Mouse (Mus musculus) forebrain, embryonic 13.5 days (tissue): ENCODE measurements around the gene Vps16. TPM values are rescaled to one million over a fixed set of nuclear protein-coding genes. Genes with fewer than 3 reads are reported as not detected.

Experiments
- ATAC-seq: fragments of 200-750 bp; cut with Nextera tagmentation; 2 replicates; pipeline ENCODE4 v1.8.0; 2017
- H3K27ac ChIP-seq: fragments of 300-500 bp; sonication (generic); 2 replicates; pipeline ENCODE4 v1.5.1; 2015; ENCODE audit warnings: inconsistent platforms, mild to moderate bottlenecking, moderate library complexity
- H3K27me3 ChIP-seq: fragments of 300-500 bp; sonication (generic); 2 replicates; pipeline ENCODE4 v1.6.1; 2015; ENCODE audit warnings: mild to moderate bottlenecking, inconsistent platforms
- H3K36me3 ChIP-seq: fragments of 300-500 bp; sonication (generic); 2 replicates; pipeline ENCODE4 v1.6.1; 2015; ENCODE audit warnings: mild to moderate bottlenecking, inconsistent platforms; ENCODE audit not compliant: poor library complexity, severe bottlenecking
- H3K4me1 ChIP-seq: fragments of 300-500 bp; sonication (generic); 2 replicates; pipeline ENCODE4 v1.6.1; 2015; ENCODE audit warnings: inconsistent platforms
- H3K4me2 ChIP-seq: fragments of 300-500 bp; sonication (generic); 2 replicates; pipeline ENCODE4 v1.6.1; 2015; ENCODE audit warnings: inconsistent platforms, mild to moderate bottlenecking, moderate library complexity
- H3K4me3 ChIP-seq: fragments of 300-500 bp; sonication (generic); 2 replicates; pipeline ENCODE4 v1.5.1; 2015; ENCODE audit warnings: mild to moderate bottlenecking, inconsistent platforms
- H3K9ac ChIP-seq: fragments of 300-500 bp; sonication (generic); 2 replicates; pipeline ENCODE4 v1.6.1; 2015; ENCODE audit warnings: mild to moderate bottlenecking, inconsistent platforms
- H3K9me3 ChIP-seq: fragments of 300-500 bp; sonication (generic); replicated peaks from 2 replicates; pipeline ENCODE4 v1.6.1; 2016; ENCODE audit warnings: inconsistent platforms
- WGBS: fragments of 180-500 bp; shearing (Covaris S2); methylation state at CpG from one replicate; pipeline ENCODE4 v1.1.7; 2015; 5-methylcytosine and 5-hydroxymethylcytosine counted together
- polyA plus RNA-seq: library from polyadenylated mRNA; unstranded; fragments of >200 nt; fragmentation: Nextera tagmentation; extraction: Ambion mirVana; gene quantifications from 2 replicates; pipeline ENCODE4 v1.2.1, GENCODE M21; 2015

Gene Vps16
- polyA plus RNA-seq, 1 experiment from 2014 or later = 125 TPM

- Histone ChIP-seq H3K36me3 (peaks cover 7% of the 10 kb centered on the region), H3K9ac (no peak overlapping the region), H3K9me3 (no peaks in the 10 kb centered on the region; the same call in none of the 2 replicates), H3K4me1 (peaks cover 16% of the 10 kb centered on the region), H3K4me2 (no peak overlapping the region), H3K27me3 (no peaks in the 10 kb centered on the region), H3K27ac (no peak overlapping the region), H3K4me3 (no peak overlapping the region)
- ATAC-seq = no peak
- 92% methylated on average over 11 of the region's 11 CpGs for WGBS
Observed at GRCm38 (mm10) chr2:130475764-130476163, 51.6 kb downstream of the Vps16 start.

- H3K9me3 ChIP-seq = no peaks in the 10 kb centered on the region; the same call in none of the 2 replicates
- no peaks in the 10 kb centered on the region for H3K27me3 ChIP-seq
- H3K4me1 ChIP-seq = peaks cover 15% of the 10 kb centered on the region
- no peak overlapping the region for H3K9ac ChIP-seq
- H3K4me2 ChIP-seq = no peak overlapping the region
- WGBS = 84% methylated on average over 6 of the region's 6 CpGs
- H3K27ac ChIP-seq = no peak overlapping the region
- ATAC-seq = no peak
- H3K4me3 ChIP-seq = no peak overlapping the region
- peaks cover 7% of the 10 kb centered on the region for H3K36me3 ChIP-seq
Observed at GRCm38 (mm10) chr2:130476666-130477297, 52.6 kb downstream of the Vps16 start.

GRCm38 (mm10) chr2:130482177-130482576 is 58.0 kb downstream of the Vps16 start:
- H3K4me3 ChIP-seq = no peak overlapping the region
- H3K9me3 ChIP-seq = no peaks in the 10 kb centered on the region; the same call in none of the 2 replicates
- H3K36me3 ChIP-seq = peaks cover 7% of the 10 kb centered on the region
- no peak overlapping the region for H3K4me2 ChIP-seq
- no peaks in the 10 kb centered on the region for H3K27me3 ChIP-seq
- H3K9ac ChIP-seq = no peak overlapping the region
- no peak for ATAC-seq
- 0 out of 2 replicates have a peak, but pooled peaks cover under 1% of the 10 kb centered on the region for H3K4me1 ChIP-seq
- 96% methylated on average over 4 of the region's 4 CpGs for WGBS
- no peak overlapping the region for H3K27ac ChIP-seq

- Histone ChIP-seq H3K4me3 (no peak overlapping the region), H3K36me3 (peaks cover 5% of the 10 kb centered on the region), H3K27ac (no peak overlapping the region), H3K27me3 (no peaks in the 10 kb centered on the region), H3K4me1 (0 out of 2 replicates have a peak, but pooled peaks cover under 1% of the 10 kb centered on the region), H3K9me3 (no peaks in the 10 kb centered on the region; the same call in none of the 2 replicates), H3K9ac (no peak overlapping the region), H3K4me2 (no peak overlapping the region)
- no peak for ATAC-seq
- 71% methylated on average over 3 of the region's 3 CpGs for WGBS
Observed at GRCm38 (mm10) chr2:130482700-130483099, 58.6 kb downstream of the Vps16 start.

- ATAC-seq = no peak
- no peaks in the 10 kb centered on the region for H3K36me3 ChIP-seq
- no peak overlapping the region for H3K9ac ChIP-seq
- no peaks in the 10 kb centered on the region for H3K27me3 ChIP-seq
- H3K4me2 ChIP-seq = no peak overlapping the region
- H3K4me3 ChIP-seq = no peak overlapping the region
- H3K9me3 ChIP-seq = no peaks in the 10 kb centered on the region; the same call in 1 of the 2 replicates
- H3K27ac ChIP-seq = no peak overlapping the region
- 0 out of 2 replicates have a peak, but pooled peaks cover 4% of the 10 kb centered on the region for H3K4me1 ChIP-seq
- WGBS = 100% methylated on average over 1 of the region's 1 CpGs
Observed at GRCm38 (mm10) chr2:130484206-130484605, 60.1 kb downstream of the Vps16 start.

GRCm38 (mm10) chr2:130488002-130488401 is 63.9 kb downstream of the Vps16 start:
- WGBS = 30% methylated on average over 2 of the region's 2 CpGs
- no peak for ATAC-seq

GRCm38 (mm10) chr2:130488600-130488999 is 64.5 kb downstream of the Vps16 start:
- no peaks in the 10 kb centered on the region for H3K27me3 ChIP-seq
- peaks cover 6% of the 10 kb centered on the region; the same call in 1 of the 2 replicates for H3K36me3 ChIP-seq
- peaks cover 25% of the 10 kb centered on the region for H3K4me1 ChIP-seq
- no peak overlapping the region for H3K27ac ChIP-seq
- 87% methylated on average over 4 of the region's 4 CpGs for WGBS
- no peak overlapping the region for H3K4me2 ChIP-seq
- no peak overlapping the region for H3K9ac ChIP-seq
- no peak overlapping the region for H3K4me3 ChIP-seq
- H3K9me3 ChIP-seq = no peaks in the 10 kb centered on the region; the same call in 1 of the 2 replicates
- no peak for ATAC-seq

More at GRCm38 (mm10) chr2:130488002-130488401, 63.9 kb downstream of the Vps16 start:
- Histone ChIP-seq H3K27ac (no peak overlapping the region), H3K4me1 (peaks cover 25% of the 10 kb centered on the region), H3K27me3 (no peaks in the 10 kb centered on the region), H3K9ac (no peak overlapping the region), H3K4me2 (no peak overlapping the region), H3K36me3 (peaks cover 4% of the 10 kb centered on the region; the same call in 1 of the 2 replicates), H3K4me3 (no peak overlapping the region), H3K9me3 (no peaks in the 10 kb centered on the region; the same call in 1 of the 2 replicates)

GRCm38 (mm10) chr2:130491162-130491561 is 67.0 kb downstream of the Vps16 start:
- peak overlapping the region; percentile 20 for H3K4me2 ChIP-seq
- H3K4me1 ChIP-seq = peaks cover 38% of the 10 kb centered on the region
- H3K9ac ChIP-seq = no peak overlapping the region
- peak; percentile 48; the same call in 1 of the 2 replicates for ATAC-seq
- WGBS = 4% methylated on average over 4 of the region's 4 CpGs
- peak overlapping the region; percentile 87 for H3K27ac ChIP-seq
- no peaks in the 10 kb centered on the region for H3K27me3 ChIP-seq
- H3K9me3 ChIP-seq = no peaks in the 10 kb centered on the region; the same call in 1 of the 2 replicates
- H3K36me3 ChIP-seq = peaks cover 6% of the 10 kb centered on the region; the same call in 1 of the 2 replicates
- no peak overlapping the region for H3K4me3 ChIP-seq

- Histone ChIP-seq H3K27me3 (no peaks in the 10 kb centered on the region), H3K9me3 (no peaks in the 10 kb centered on the region; the same call in 1 of the 2 replicates), H3K36me3 (peaks cover 6% of the 10 kb centered on the region; the same call in 1 of the 2 replicates), H3K4me2 (peak overlapping the region; percentile 20), H3K4me3 (no peak overlapping the region), H3K27ac (peak overlapping the region; percentile 87), H3K4me1 (peaks cover 42% of the 10 kb centered on the region), H3K9ac (no peak overlapping the region)
- WGBS = 2% methylated on average over 7 of the region's 7 CpGs
- ATAC-seq = peak; percentile 82
Observed at GRCm38 (mm10) chr2:130491587-130491986, 67.4 kb downstream of the Vps16 start.

Other genes with a start within 250 kb of the Vps16 start
- gene Snrpb, start 244.9 kb upstream of the Vps16 start, polyA plus RNA-seq = 590 and 601 TPM in 2 replicates
- gene Tmc2, start 229.1 kb upstream of the Vps16 start, polyA plus RNA-seq = not detected in 2 replicates
- gene Nop56, start 149.9 kb upstream of the Vps16 start, polyA plus RNA-seq = 288 and 308 TPM in 2 replicates
- gene Idh3b, start 139.8 kb upstream of the Vps16 start, polyA plus RNA-seq = 153 and 172 TPM in 2 replicates
- gene Ebf4, start 129.2 kb upstream of the Vps16 start, polyA plus RNA-seq = 2.1 and 2.6 TPM in 2 replicates
- 11.8 and 12.3 TPM in 2 replicates for gene Cpxm1, start 26.8 kb upstream of the Vps16 start, polyA plus RNA-seq
- 0.09 and 0.34 TPM in 2 replicates for gene Gm28372, start 19.1 kb upstream of the Vps16 start, polyA plus RNA-seq
- 0.25 and 0.48 TPM in 2 replicates for gene 1700020A23Rik, start 19.1 kb upstream of the Vps16 start, polyA plus RNA-seq
- not detected in 2 replicates for gene Tmem239, start 17.9 kb upstream of the Vps16 start, polyA plus RNA-seq
- gene Pced1a, start 362 bp downstream of the Vps16 start, polyA plus RNA-seq = 9.0 and 10.2 TPM in 2 replicates
- 120 and 122 TPM in 2 replicates for gene Ptpra, start 25.9 kb downstream of the Vps16 start, polyA plus RNA-seq
- gene Mrps26, start 139.4 kb downstream of the Vps16 start, polyA plus RNA-seq = 73.3 and 82.9 TPM in 2 replicates
- gene Oxt, start 151.8 kb downstream of the Vps16 start, polyA plus RNA-seq = not detected in 2 replicates
- gene Avp, start 158.2 kb downstream of the Vps16 start, polyA plus RNA-seq = 1.2 and 1.8 TPM in 2 replicates
- gene Fastkd5, start 205.7 kb downstream of the Vps16 start, polyA plus RNA-seq = 14.7 and 14.8 TPM in 2 replicates
- gene Ubox5, start 205.7 kb downstream of the Vps16 start, polyA plus RNA-seq = 13.0 and 15.5 TPM in 2 replicates
- gene Lzts3, start 218.5 kb downstream of the Vps16 start, polyA plus RNA-seq = 5.0 and 5.8 TPM in 2 replicates
- gene Ddrgk1, start 240.3 kb downstream of the Vps16 start, polyA plus RNA-seq = 53.0 and 55.9 TPM in 2 replicates
- gene Itpa, start 243.3 kb downstream of the Vps16 start, polyA plus RNA-seq = 152 and 156 TPM in 2 replicates